Mouse (Mus musculus) frontal cortex, postnatal 36 days (tissue): ENCODE results near the gene Hsp90aa1.
"Not testable (repeated sequence)": the region's sequence is repeated elsewhere in the genome, so short reads cannot be mapped to it uniquely, and the experiment has no call there.

ENCODE experiments used
- DNase-seq, 2 experiments: peaks; one replicate each; pipeline ENCODE4 v3.0.0; 2022; ENCODE audit warnings: low spot score in 2 of 2

Gene Hsp90aa1

DNA sequence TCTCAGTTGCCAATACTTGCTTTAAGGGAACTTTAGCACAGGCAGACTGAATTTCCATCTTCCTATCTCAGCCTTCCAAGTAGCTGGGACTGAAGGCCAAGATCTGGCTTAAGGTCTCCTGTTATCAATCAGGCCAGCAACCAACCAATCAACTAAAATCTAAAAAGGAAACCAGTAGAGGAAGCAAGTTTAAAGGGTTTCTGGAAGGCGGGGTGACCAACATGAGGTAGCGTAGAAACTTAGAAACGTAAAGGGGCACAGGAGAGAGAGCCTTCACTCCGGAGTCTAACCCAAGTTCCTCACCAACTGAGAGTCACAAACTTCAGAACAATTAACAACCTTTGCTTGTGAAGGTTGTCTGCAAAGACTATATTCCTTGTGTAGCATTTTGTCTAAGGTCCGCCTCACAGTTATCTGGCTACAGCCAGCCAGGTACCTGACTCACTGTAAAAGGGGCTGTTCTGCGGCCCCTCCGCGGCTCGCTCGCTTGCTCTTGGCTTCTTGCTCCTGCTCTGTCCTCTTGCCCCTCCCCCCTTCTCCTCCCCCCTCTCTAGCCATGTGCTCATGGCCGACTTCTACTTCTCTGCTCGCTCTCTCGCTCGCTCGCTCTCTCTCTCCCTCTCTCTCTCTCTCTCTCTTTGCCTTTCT lies 3.9 kb downstream of the Hsp90aa1 start:
- DNase-seq = no peak

DNA sequence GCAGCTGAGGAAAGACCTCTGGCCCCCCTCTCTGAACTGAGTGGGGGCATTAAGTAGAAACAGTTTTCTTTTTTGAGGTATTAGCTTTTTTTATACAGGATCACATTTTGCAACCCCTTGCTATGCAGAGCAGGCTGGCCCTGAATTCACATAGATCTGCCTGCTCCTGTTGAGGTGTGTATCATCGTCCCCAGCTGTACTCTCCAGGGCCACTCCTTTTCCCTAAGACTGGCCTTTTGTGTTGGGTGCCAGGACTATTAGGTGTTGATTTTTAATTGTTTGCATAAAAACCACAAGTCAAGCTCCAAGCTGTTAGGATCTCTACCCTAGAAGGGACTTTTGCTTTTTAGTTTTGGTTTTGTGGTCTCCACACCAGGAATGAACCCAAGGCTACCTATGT lies 4.4 kb downstream of the Hsp90aa1 start:
- no peak for DNase-seq

DNA sequence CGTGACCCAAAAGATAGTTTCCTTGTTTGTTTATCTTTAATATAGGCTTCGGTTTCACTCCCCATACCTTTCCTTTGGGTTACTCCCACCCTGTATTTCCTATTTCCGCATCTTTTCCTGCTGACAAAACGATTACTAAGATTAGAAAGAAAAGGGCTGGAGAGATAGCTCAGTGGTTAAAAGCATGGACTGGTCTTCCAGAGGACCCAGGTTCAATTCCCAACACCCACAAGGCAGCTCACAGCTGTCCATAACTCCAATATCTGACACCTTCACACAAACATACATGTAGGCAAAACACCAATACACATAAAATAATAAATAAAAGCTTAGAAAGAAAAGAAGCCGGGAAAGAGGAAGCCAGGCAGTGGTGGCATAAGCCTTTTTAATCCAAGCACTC lies 5.1 kb downstream of the Hsp90aa1 start:
- no peak for DNase-seq

DNA sequence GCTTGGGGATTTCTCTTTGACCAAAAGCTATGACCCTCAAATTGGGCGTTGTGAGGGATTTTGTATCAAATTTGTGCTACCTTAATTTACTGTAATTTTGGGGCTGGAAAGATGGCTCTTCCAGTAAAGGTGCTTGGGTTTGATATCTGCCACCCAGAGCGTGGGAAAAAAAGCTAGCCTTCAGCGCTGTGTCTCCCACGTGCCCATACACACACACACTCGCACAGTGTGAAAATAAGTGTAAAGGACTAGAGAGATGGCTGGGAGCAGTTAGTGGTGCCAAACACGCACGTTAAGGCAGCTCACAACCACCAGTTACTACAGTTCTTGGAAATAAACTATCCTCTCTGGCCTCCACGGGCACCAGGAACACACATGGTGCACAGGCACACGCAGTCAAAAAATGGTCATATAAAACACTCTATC lies 5.5 kb downstream of the Hsp90aa1 start:
- DNase-seq = no peak

DNA sequence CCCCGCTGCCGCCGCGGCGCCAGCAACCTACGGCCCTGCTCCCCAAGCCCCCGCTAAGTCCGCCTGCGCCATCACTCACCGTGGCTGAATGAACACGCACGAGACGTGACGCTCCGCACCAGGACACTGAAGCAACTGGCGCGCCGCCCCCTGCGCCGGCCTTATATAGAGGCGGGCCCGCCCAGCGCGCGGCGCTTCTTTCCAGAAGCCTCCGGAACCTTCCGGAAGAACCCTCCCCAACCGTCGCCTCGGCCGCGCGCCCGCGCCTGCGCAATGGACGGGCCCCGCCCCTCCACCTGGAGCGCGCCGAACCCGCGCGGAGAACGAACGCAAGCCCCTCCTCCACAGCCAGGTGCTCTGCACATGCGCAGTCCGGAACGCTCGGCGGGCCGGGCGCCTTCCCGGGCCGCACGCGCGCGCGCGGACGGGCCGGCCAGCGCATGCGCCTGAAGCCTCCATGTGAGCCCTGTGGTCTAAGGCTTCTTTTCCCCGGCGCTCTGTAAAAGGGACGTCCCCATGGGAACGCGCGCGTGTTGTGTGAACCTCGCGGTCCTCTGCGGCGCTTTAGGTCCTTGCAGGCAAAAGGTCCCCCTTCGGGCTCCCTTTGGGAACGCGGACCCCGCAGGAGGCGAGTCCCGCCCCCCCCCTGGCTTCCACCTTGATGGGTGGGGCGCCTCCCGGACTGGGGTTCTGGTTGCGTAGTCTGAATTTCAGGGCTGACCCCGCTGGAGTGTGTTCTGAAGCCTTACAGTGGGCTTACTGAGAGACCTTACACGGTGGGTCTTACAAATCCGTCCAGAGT lies 6.2 kb downstream of the Hsp90aa1 start:
- DNase-seq = peak; percentile 97

DNA sequence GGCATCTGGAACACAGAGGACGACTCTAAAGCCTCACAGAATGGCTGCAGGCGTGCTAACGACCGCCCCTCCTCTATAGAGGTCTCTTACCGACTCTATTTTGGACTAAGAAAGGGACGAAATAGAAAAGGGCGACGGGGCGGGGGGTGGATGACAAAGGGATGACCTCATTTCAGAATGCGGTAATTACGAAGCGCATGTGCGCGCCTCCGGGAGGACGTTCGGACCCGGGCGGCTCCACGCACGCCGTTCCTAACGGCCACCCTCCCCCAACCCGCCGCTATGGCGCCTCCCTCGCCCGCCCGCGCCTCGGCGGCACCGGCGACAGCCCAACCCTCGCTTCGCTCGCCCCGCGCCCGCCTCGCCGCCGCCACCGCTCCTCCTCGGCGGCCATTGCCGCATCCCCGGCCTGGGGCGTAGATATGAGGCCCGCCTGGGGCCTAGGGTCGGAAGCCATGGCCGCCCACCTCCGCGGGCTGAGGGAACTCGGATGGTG lies 6.8 kb downstream of the Hsp90aa1 start:
- peak; percentile 55 to 68 for DNase-seq

- DNase-seq = not testable (repeated sequence)
These were observed 9.2 kb downstream of the Hsp90aa1 start for GRCm38 (mm10) chr12:110693378-110693777.

GRCm38 (mm10) chr12:110689919-110690643 lies 12.4 kb downstream of the Hsp90aa1 start:
- no peak for DNase-seq

- DNase-seq = not testable (repeated sequence)
These were observed 13.6 kb downstream of the Hsp90aa1 start for GRCm38 (mm10) chr12:110688921-110689320.

- peak; percentile 39 to 61 for DNase-seq
These were observed 14.4 kb downstream of the Hsp90aa1 start for GRCm38 (mm10) chr12:110687894-110688734.

DNA sequence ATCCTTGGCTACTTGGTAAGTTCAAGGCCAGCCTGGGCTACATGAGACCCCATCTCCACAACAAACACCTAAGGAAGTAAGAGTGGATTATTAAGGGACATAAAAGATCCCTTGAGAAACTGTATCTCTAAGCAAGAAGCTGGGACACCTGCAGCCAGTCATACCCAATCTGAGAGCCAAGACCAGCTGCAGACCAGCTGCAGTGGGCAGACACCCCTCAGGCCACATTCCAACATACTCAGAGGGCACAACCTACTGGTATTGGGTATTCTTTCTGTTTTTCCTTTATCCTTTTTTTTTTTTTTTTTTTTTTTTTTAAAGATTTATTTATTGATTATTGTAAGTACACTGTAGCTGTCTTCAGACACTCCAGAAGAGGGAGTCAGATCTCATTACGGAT lies 18.9 kb downstream of the Hsp90aa1 start:
- no peak for DNase-seq

- DNase-seq = no peak
These were observed 19.8 kb downstream of the Hsp90aa1 start, which contains the start of gene 1700001K19Rik for GRCm38 (mm10) chr12:110682561-110683299. Gene 1700001K19Rik, minus strand, starts transcription at chr12:110682619.

DNA sequence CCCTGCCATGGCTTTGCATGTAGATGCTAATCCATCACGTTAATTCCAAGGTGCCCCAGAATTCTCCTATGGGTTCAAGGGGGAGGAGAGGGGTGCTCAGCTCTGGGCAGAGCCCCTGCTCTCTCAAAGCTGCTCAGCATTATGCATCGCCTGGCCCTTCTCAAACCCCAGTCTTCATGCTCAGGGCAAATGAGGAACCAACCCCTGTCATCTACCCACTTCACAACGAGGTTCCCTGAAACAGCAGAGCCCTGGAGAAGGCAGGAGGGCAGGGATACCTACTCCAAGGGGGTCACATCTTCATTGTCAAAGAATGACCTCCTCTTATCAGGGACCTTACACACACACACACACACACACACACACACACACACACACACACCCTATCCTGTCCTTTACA lies 20.6 kb downstream of the Hsp90aa1 start:
- DNase-seq = no peak

GRCm38 (mm10) chr12:110681191-110681590 lies 21.3 kb downstream of the Hsp90aa1 start:
- DNase-seq = no peak

- DNase-seq = no peak
These were observed 28.3 kb downstream of the Hsp90aa1 start for GRCm38 (mm10) chr12:110674243-110674642.

DNA sequence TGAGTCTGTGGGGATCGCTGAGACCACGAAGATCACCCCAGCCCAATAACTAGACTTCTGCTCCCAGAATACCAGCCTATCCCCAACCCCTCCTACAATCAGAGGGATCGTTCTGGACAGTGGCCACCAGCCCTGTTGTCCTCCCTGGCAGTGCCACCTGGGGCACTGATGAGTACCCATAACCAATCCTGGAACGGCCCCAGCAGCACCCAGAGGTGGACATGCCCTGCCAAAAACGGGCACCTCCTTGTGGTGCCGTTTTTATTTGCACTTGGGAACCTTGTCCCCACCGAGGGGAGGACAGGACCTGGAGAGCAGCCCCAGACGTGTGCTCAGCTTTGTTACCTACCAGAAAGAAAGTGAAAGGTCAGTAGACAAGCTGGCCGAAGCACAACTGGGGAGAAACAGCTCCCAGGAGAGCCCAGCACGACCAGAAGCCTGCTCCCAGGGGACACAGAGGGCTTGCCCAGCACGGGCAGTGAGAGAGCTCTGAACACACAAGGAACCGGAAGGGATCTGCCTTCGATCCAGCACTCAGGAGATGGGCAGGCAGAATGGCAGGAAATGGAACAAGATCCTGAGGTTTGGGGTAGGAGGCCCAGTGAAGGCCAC lies 35.0 kb downstream of the Hsp90aa1 start:
- DNase-seq = no peak

DNA sequence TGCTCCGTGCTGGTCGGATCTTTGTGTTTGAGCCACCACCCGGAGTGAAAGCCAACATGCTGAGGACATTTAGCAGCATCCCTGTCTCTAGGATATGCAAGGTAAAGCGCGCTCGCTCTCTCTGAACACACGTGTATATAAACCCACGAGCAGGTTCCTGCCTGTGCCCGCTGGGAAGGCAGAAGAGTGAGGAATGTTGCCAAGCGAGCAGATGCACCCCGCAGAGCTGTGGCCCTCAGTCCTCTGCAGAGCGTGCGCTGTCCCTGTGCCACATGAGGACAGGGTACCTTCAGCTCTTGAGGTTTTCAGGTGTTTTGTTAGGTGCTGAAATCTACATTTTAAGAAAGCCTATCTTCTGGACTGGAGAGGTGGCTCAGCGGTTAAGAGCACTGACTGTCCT lies 40.8 kb downstream of the Hsp90aa1 start:
- DNase-seq = no peak

- no peak for DNase-seq
These were observed 51.1 kb downstream of the Hsp90aa1 start for GRCm38 (mm10) chr12:110651464-110651863.

GRCm38 (mm10) chr12:110650241-110650641 lies 52.3 kb downstream of the Hsp90aa1 start:
- peak; percentile 44 to 63 for DNase-seq
